Mouse (Mus musculus) midbrain, postnatal 0 days (tissue): ENCODE results near the gene Mylk. TPM values are rescaled to one million over a fixed set of nuclear protein-coding genes. Genes with fewer than 3 reads are reported as not detected.

Source experiments
- ATAC-seq: fragments of 200-750 bp; cut with Nextera tagmentation; 2 replicates; pipeline ENCODE4 v1.8.0; 2017; ENCODE audit warnings: moderate number of reproducible peaks, mild to moderate bottlenecking, moderate TSS enrichment, moderate library complexity; ENCODE audit not compliant: low FRiP score
- DNase-seq: peaks from one replicate; pipeline ENCODE4 v3.0.0-alpha.2; 2015; ENCODE audit warnings: low spot score
- H3K27ac ChIP-seq: fragments of 300-500 bp; sonication (generic); 2 replicates; pipeline ENCODE4 v1.5.1; 2014; ENCODE audit warnings: low read depth, mild to moderate bottlenecking, low read length, mixed read lengths
- H3K27me3 ChIP-seq: fragments of 300-500 bp; sonication (generic); 2 replicates; pipeline ENCODE4 v1.6.1; 2014; ENCODE audit warnings: low read length, control low read depth, mixed read lengths; ENCODE audit not compliant: insufficient read depth
- H3K36me3 ChIP-seq: fragments of 300-500 bp; sonication (generic); 2 replicates; pipeline ENCODE4 v1.6.1; 2014; ENCODE audit warnings: low read length, control low read depth, mixed read lengths; ENCODE audit not compliant: insufficient read depth
- H3K4me1 ChIP-seq: fragments of 300-500 bp; sonication (generic); 2 replicates; pipeline ENCODE4 v1.6.1; 2014; ENCODE audit warnings: mild to moderate bottlenecking, control low read depth, antibody characterized with exemption, low read length, mixed read lengths; ENCODE audit not compliant: insufficient read depth
- H3K4me2 ChIP-seq: fragments of 300-500 bp; sonication (generic); 2 replicates; pipeline ENCODE4 v1.6.1; 2014; ENCODE audit warnings: low read depth, mild to moderate bottlenecking, low read length, mixed read lengths; ENCODE audit not compliant: poor library complexity, severe bottlenecking
- H3K4me3 ChIP-seq: fragments of 300-500 bp; sonication (generic); 2 replicates; pipeline ENCODE4 v1.5.1; 2014; ENCODE audit warnings: low read depth, mild to moderate bottlenecking, low read length, moderate library complexity
- H3K9ac ChIP-seq: fragments of 300-500 bp; sonication (generic); replicated peaks from 2 replicates; pipeline ENCODE4 v1.6.1; 2014; ENCODE audit warnings: mild to moderate bottlenecking, low read length, moderate library complexity, mixed read lengths; ENCODE audit not compliant: poor library complexity, severe bottlenecking
- H3K9me3 ChIP-seq: fragments of 300-500 bp; sonication (generic); 2 replicates; pipeline ENCODE4 v1.6.1; 2016; ENCODE audit warnings: low read length, control low read depth
- CTCF ChIP-seq: IDR thresholded peaks from 2 replicates; pipeline ENCODE4 v1.5.1; 2016; ENCODE audit warnings: antibody characterized with exemption, mild to moderate bottlenecking
- WGBS: fragments of 180-500 bp; shearing (Covaris S2); extraction: QIAGEN DNeasy Blood & Tissue Kit; methylation state at CpG from one replicate; pipeline ENCODE4 v1.1.7; 2014; 5-methylcytosine and 5-hydroxymethylcytosine counted together
- polyA plus RNA-seq: library from polyadenylated mRNA; unstranded; fragments of >200 nt; fragmentation: Nextera tagmentation; extraction: Ambion mirVana; gene quantifications from 2 replicates; pipeline ENCODE4 v1.2.1, GENCODE M21; 2015
- total RNA-seq: library from RNA; depleted of rRNA; stranded (reverse); fragments of >200 nt; gene quantifications from 2 replicates; pipeline ENCODE4 v1.2.3, GENCODE M21; 2014

The Mylk gene
- total and polyA plus RNA-seq, 2 experiments from 2014 or later: 3.4 to 5.6 TPM

- WGBS: 17% methylated on average over 11 of the region's 11 CpGs
- no peaks in the 10 kb centered on the region for H3K36me3 ChIP-seq
Observed at GRCm38 (mm10) chr16:34748081-34748720, 3.2 kb downstream of the Mylk start.

GRCm38 (mm10) chr16:34749536-34749935 lies 4.5 kb downstream of the Mylk start:
- peaks cover 3% of the 10 kb centered on the region; the same call in 1 of the 2 replicates for H3K4me1 ChIP-seq
- WGBS: 54% methylated on average over 4 of the region's 4 CpGs
- no peak overlapping the region for H3K27ac ChIP-seq
- ATAC-seq (no peak), DNase-seq (no peak)
- TF ChIP-seq CTCF: no peak
- no peak overlapping the region for H3K4me3 ChIP-seq
- no peaks in the 10 kb centered on the region for H3K9me3 ChIP-seq
- no peaks in the 10 kb centered on the region for H3K36me3 ChIP-seq
- H3K27me3 ChIP-seq: peaks cover 3% of the 10 kb centered on the region; the same call in 1 of the 2 replicates
- H3K9ac ChIP-seq: no peak overlapping the region
- H3K4me2 ChIP-seq: no peak overlapping the region

More at GRCm38 (mm10) chr16:34748081-34748720, 3.2 kb downstream of the Mylk start:
- Histone ChIP-seq H3K4me1 (peaks cover 3% of the 10 kb centered on the region; the same call in 1 of the 2 replicates), H3K4me2 (no peak overlapping the region), H3K4me3 (no peak overlapping the region), H3K9ac (no peak overlapping the region), H3K27me3 (peaks cover 13% of the 10 kb centered on the region; the same call in 1 of the 2 replicates), H3K9me3 (no peaks in the 10 kb centered on the region), H3K27ac (no peak overlapping the region)
- no peak for TF ChIP-seq CTCF
- peak; percentile 32; the same call in 1 of the 2 replicates for ATAC-seq
- no peak for DNase-seq

GRCm38 (mm10) chr16:34752026-34752425 lies 7.0 kb downstream of the Mylk start:
- DNase-seq: no peak
- Histone ChIP-seq H3K9me3 (no peaks in the 10 kb centered on the region), H3K36me3 (no peaks in the 10 kb centered on the region), H3K4me3 (no peak overlapping the region), H3K27me3 (no peaks in the 10 kb centered on the region), H3K9ac (no peak overlapping the region), H3K4me2 (no peak overlapping the region), H3K27ac (no peak overlapping the region), H3K4me1 (peaks cover 3% of the 10 kb centered on the region; the same call in 1 of the 2 replicates)
- no peak for ATAC-seq
- WGBS: 70% methylated on average over 3 of the region's 3 CpGs
- TF ChIP-seq CTCF: no peak

- H3K36me3 ChIP-seq: no peaks in the 10 kb centered on the region
- H3K4me1 ChIP-seq: peaks cover 3% of the 10 kb centered on the region; the same call in 1 of the 2 replicates
- H3K9me3 ChIP-seq: no peaks in the 10 kb centered on the region
- H3K4me2 ChIP-seq: no peak overlapping the region
- no peak for TF ChIP-seq CTCF
- H3K27ac ChIP-seq: no peak overlapping the region
- no peaks in the 10 kb centered on the region for H3K27me3 ChIP-seq
- H3K4me3 ChIP-seq: no peak overlapping the region
- H3K9ac ChIP-seq: no peak overlapping the region
- ATAC-seq (no peak), DNase-seq (no peak)
- 89% methylated on average over 3 of the region's 3 CpGs for WGBS
Observed at GRCm38 (mm10) chr16:34752977-34753376, 8.0 kb downstream of the Mylk start.

- H3K27ac ChIP-seq: no peak overlapping the region
- WGBS: 63% methylated on average over 7 of the region's 7 CpGs
Observed at GRCm38 (mm10) chr16:34756991-34757390, 12.0 kb downstream of the Mylk start.

GRCm38 (mm10) chr16:34758205-34758604 lies 13.2 kb downstream of the Mylk start:
- Histone ChIP-seq H3K9ac (no peak overlapping the region), H3K27ac (no peak overlapping the region), H3K9me3 (no peaks in the 10 kb centered on the region), H3K4me2 (no peak overlapping the region), H3K4me1 (no peaks in the 10 kb centered on the region), H3K36me3 (no peaks in the 10 kb centered on the region), H3K27me3 (no peaks in the 10 kb centered on the region), H3K4me3 (no peak overlapping the region)
- WGBS: 49% methylated on average over 5 of the region's 5 CpGs
- TF ChIP-seq CTCF: no peak
- DNase-seq (no peak), ATAC-seq (no peak)

More at GRCm38 (mm10) chr16:34756991-34757390, 12.0 kb downstream of the Mylk start:
- DNase-seq: no peak
- Histone ChIP-seq H3K27me3 (no peaks in the 10 kb centered on the region), H3K4me2 (no peak overlapping the region), H3K36me3 (no peaks in the 10 kb centered on the region), H3K9ac (no peak overlapping the region), H3K4me1 (no peaks in the 10 kb centered on the region), H3K4me3 (no peak overlapping the region), H3K9me3 (no peaks in the 10 kb centered on the region)
- ATAC-seq: no peak
- no peak for TF ChIP-seq CTCF
